Mouse (Mus musculus): ENCODE data around the gene Tnks1bp1. TPM values are rescaled to one million over a fixed set of nuclear protein-coding genes. Genes with fewer than 3 reads are reported as not detected.

Gene Tnks1bp1
- polyA plus RNA-seq (2015; fragmentation: Nextera tagmentation; extraction: Ambion mirVana): 63.8 and 68.0 TPM in 2 replicates

GRCm38 (mm10) chr2:85047596-85048167 lies at the start of gene Tnks1bp1:
TSS of gene Tnks1bp1 (plus strand) at chr2:85048022.
- Histone ChIP-seq H3K36me3 (peaks cover 52% of the 10 kb centered on the region), H3K4me3 (replicated peaks) (peak within 1 kb of the TSS; percentile 73), H3K27me3 (no peaks in the 10 kb centered on the region), H3K4me2 (replicated peaks) (peak within 1 kb of the TSS; percentile 69), H3K27ac (replicated peaks) (peak within 1 kb of the TSS; percentile 99), H3K9ac (peak within 1 kb of the TSS; percentile 66), H3K9me3 (replicated peaks) (no peaks in the 10 kb centered on the region), H3K4me1 (peaks cover 54% of the 10 kb centered on the region)
- WGBS: under 1% methylated on average over 42 of the region's 42 CpGs
- peak; percentile 84 for ATAC-seq (ENCODE audit: insufficient number of reproducible peaks, low FRiP score, low TSS enrichment, low read depth)

GRCm38 (mm10) chr2:84999486-85000181 lies 48.2 kb upstream of the Tnks1bp1 start:
- Histone ChIP-seq H3K27me3 (no peaks in the 10 kb centered on the region), H3K27ac (replicated peaks) (no peak overlapping the region), H3K9me3 (replicated peaks) (no peaks in the 10 kb centered on the region), H3K4me2 (replicated peaks) (no peak overlapping the region), H3K36me3 (no peaks in the 10 kb centered on the region), H3K4me1 (no peaks in the 10 kb centered on the region), H3K4me3 (replicated peaks) (no peak overlapping the region), H3K9ac (no peak overlapping the region)
- 64% methylated on average over 3 of the region's 3 CpGs for WGBS
- no peak for ATAC-seq (ENCODE audit: insufficient number of reproducible peaks, low FRiP score, low TSS enrichment, low read depth)

GRCm38 (mm10) chr2:85001497-85001896 lies 46.3 kb upstream of the Tnks1bp1 start:
- Histone ChIP-seq H3K27ac (replicated peaks) (no peak overlapping the region), H3K4me3 (replicated peaks) (no peak overlapping the region), H3K9me3 (replicated peaks) (no peaks in the 10 kb centered on the region), H3K4me1 (no peaks in the 10 kb centered on the region), H3K9ac (no peak overlapping the region), H3K27me3 (no peaks in the 10 kb centered on the region), H3K4me2 (replicated peaks) (no peak overlapping the region), H3K36me3 (no peaks in the 10 kb centered on the region)
- WGBS: 76% methylated on average over 13 of the region's 13 CpGs
- no peak for ATAC-seq (ENCODE audit: insufficient number of reproducible peaks, low FRiP score, low TSS enrichment, low read depth)

- H3K9me3 ChIP-seq (replicated peaks): no peaks in the 10 kb centered on the region
- ATAC-seq (ENCODE audit: insufficient number of reproducible peaks, low FRiP score, low TSS enrichment, low read depth): no peak
Measured at GRCm38 (mm10) chr2:85002575-85002974, 45.2 kb upstream of the Tnks1bp1 start.

GRCm38 (mm10) chr2:85004341-85004740 lies 43.5 kb upstream of the Tnks1bp1 start:
- Histone ChIP-seq H3K9ac (no peak overlapping the region), H3K36me3 (no peaks in the 10 kb centered on the region), H3K27me3 (no peaks in the 10 kb centered on the region), H3K27ac (replicated peaks) (no peak overlapping the region), H3K4me3 (replicated peaks) (no peak overlapping the region), H3K4me2 (replicated peaks) (no peak overlapping the region), H3K9me3 (replicated peaks) (no peaks in the 10 kb centered on the region), H3K4me1 (no peaks in the 10 kb centered on the region)
- 78% methylated on average over 4 of the region's 4 CpGs for WGBS
- ATAC-seq (ENCODE audit: insufficient number of reproducible peaks, low FRiP score, low TSS enrichment, low read depth): no peak

More at GRCm38 (mm10) chr2:85002575-85002974, 45.2 kb upstream of the Tnks1bp1 start:
- Histone ChIP-seq H3K27me3 (no peaks in the 10 kb centered on the region), H3K4me3 (replicated peaks) (no peak overlapping the region), H3K4me1 (no peaks in the 10 kb centered on the region), H3K27ac (replicated peaks) (no peak overlapping the region), H3K9ac (no peak overlapping the region), H3K36me3 (no peaks in the 10 kb centered on the region), H3K4me2 (replicated peaks) (no peak overlapping the region)
- 67% methylated on average over 8 of the region's 8 CpGs for WGBS

- no peak overlapping the region for H3K4me3 ChIP-seq (replicated peaks)
- no peak overlapping the region for H3K4me2 ChIP-seq (replicated peaks)
- H3K36me3 ChIP-seq: no peaks in the 10 kb centered on the region
- H3K27me3 ChIP-seq: no peaks in the 10 kb centered on the region
- 80% methylated on average over 7 of the region's 7 CpGs for WGBS
- no peak for ATAC-seq (ENCODE audit: insufficient number of reproducible peaks, low FRiP score, low TSS enrichment, low read depth)
- H3K9ac ChIP-seq: no peak overlapping the region
- no peak overlapping the region for H3K27ac ChIP-seq (replicated peaks)
- H3K9me3 ChIP-seq (replicated peaks): no peaks in the 10 kb centered on the region
- no peaks in the 10 kb centered on the region for H3K4me1 ChIP-seq
Measured at GRCm38 (mm10) chr2:85006600-85006999, 41.2 kb upstream of the Tnks1bp1 start.

- Histone ChIP-seq H3K9me3 (replicated peaks) (no peaks in the 10 kb centered on the region), H3K27me3 (no peaks in the 10 kb centered on the region), H3K9ac (no peak overlapping the region), H3K36me3 (no peaks in the 10 kb centered on the region), H3K4me3 (replicated peaks) (no peak overlapping the region), H3K27ac (replicated peaks) (no peak overlapping the region), H3K4me2 (replicated peaks) (no peak overlapping the region), H3K4me1 (no peaks in the 10 kb centered on the region)
- WGBS: 23% methylated on average over 4 of the region's 4 CpGs
- ATAC-seq (ENCODE audit: insufficient number of reproducible peaks, low FRiP score, low TSS enrichment, low read depth): no peak
Measured at GRCm38 (mm10) chr2:85007729-85008128, 40.1 kb upstream of the Tnks1bp1 start.

- Histone ChIP-seq H3K27me3 (no peaks in the 10 kb centered on the region), H3K27ac (replicated peaks) (no peak overlapping the region), H3K4me3 (replicated peaks) (no peak overlapping the region), H3K4me2 (replicated peaks) (no peak overlapping the region), H3K9me3 (replicated peaks) (no peaks in the 10 kb centered on the region), H3K4me1 (no peaks in the 10 kb centered on the region), H3K36me3 (no peaks in the 10 kb centered on the region), H3K9ac (no peak overlapping the region)
- no peak for ATAC-seq (ENCODE audit: insufficient number of reproducible peaks, low FRiP score, low TSS enrichment, low read depth)
- WGBS: 67% methylated on average over 2 of the region's 2 CpGs
Measured at GRCm38 (mm10) chr2:85009212-85009611, 38.6 kb upstream of the Tnks1bp1 start.

- Histone ChIP-seq H3K4me3 (replicated peaks) (no peak overlapping the region), H3K4me1 (no peaks in the 10 kb centered on the region), H3K27me3 (no peaks in the 10 kb centered on the region), H3K9ac (no peak overlapping the region), H3K36me3 (no peaks in the 10 kb centered on the region), H3K27ac (replicated peaks) (no peak overlapping the region), H3K9me3 (replicated peaks) (no peaks in the 10 kb centered on the region), H3K4me2 (replicated peaks) (no peak overlapping the region)
- WGBS: 66% methylated on average over 9 of the region's 9 CpGs
- ATAC-seq (ENCODE audit: insufficient number of reproducible peaks, low FRiP score, low TSS enrichment, low read depth): peak; percentile 11; the same call in 1 of the 2 replicates
Measured at GRCm38 (mm10) chr2:85011906-85012604, 35.8 kb upstream of the Tnks1bp1 start.

- Histone ChIP-seq H3K9ac (no peak overlapping the region), H3K4me2 (replicated peaks) (no peak overlapping the region), H3K4me3 (replicated peaks) (no peak overlapping the region), H3K9me3 (replicated peaks) (no peaks in the 10 kb centered on the region), H3K27me3 (no peaks in the 10 kb centered on the region), H3K4me1 (no peaks in the 10 kb centered on the region), H3K27ac (replicated peaks) (no peak overlapping the region), H3K36me3 (no peaks in the 10 kb centered on the region)
- no peak for ATAC-seq (ENCODE audit: insufficient number of reproducible peaks, low FRiP score, low TSS enrichment, low read depth)
- 80% methylated on average over 14 of the region's 14 CpGs for WGBS
Measured at GRCm38 (mm10) chr2:85012679-85013078, 35.1 kb upstream of the Tnks1bp1 start.

- no peaks in the 10 kb centered on the region for H3K4me1 ChIP-seq
- no peak overlapping the region for H3K4me2 ChIP-seq (replicated peaks)
- H3K9me3 ChIP-seq (replicated peaks): no peaks in the 10 kb centered on the region
- ATAC-seq (ENCODE audit: insufficient number of reproducible peaks, low FRiP score, low TSS enrichment, low read depth): no peak
- WGBS: 83% methylated on average over 5 of the region's 5 CpGs
- no peaks in the 10 kb centered on the region for H3K27me3 ChIP-seq
- H3K4me3 ChIP-seq (replicated peaks): no peak overlapping the region
- H3K9ac ChIP-seq: no peak overlapping the region
- H3K36me3 ChIP-seq: no peaks in the 10 kb centered on the region
- H3K27ac ChIP-seq (replicated peaks): no peak overlapping the region
Measured at GRCm38 (mm10) chr2:85013826-85014587, 33.8 kb upstream of the Tnks1bp1 start.
